Mouse (Mus musculus) heart, adult 2 months (tissue): ENCODE data around the gene Cntln. TPM values are rescaled to one million over a fixed set of nuclear protein-coding genes. Genes with fewer than 3 reads are reported as not detected.

Experiments used
- DNase-seq, 2 experiments: peaks; one replicate each; pipeline ENCODE4 v3.0.0; 2021
- H3K27ac ChIP-seq: fragments of 200-600 bp; 2 replicates; pipeline ENCODE4 v1.8.1; 2022
- H3K27me3 ChIP-seq: fragments of 200-500 bp; 2 replicates; pipeline ENCODE4 v1.6.1; 2012; ENCODE audit warnings: mild to moderate bottlenecking, low read length, inconsistent platforms, mixed read lengths; ENCODE audit not compliant: control insufficient read depth, insufficient read depth
- H3K36me3 ChIP-seq: fragments of 200-500 bp; 2 replicates; pipeline ENCODE4 v1.6.1; 2012; ENCODE audit warnings: low read length, inconsistent platforms; ENCODE audit not compliant: control insufficient read depth, insufficient read depth
- H3K4me1 ChIP-seq: fragments of 200-500 bp; 2 replicates; pipeline ENCODE4 v1.6.1; 2011; ENCODE audit warnings: low read length; ENCODE audit not compliant: control insufficient read depth, insufficient read depth
- H3K4me3 ChIP-seq: fragments of 200-600 bp; 2 replicates; pipeline ENCODE4 v1.8.1; 2022
- H3K79me2 ChIP-seq: fragments of 200-500 bp; replicated peaks from 2 replicates; pipeline ENCODE4 v1.6.1; 2012; ENCODE audit warnings: mild to moderate bottlenecking, inconsistent platforms, low read length, moderate library complexity, mixed read lengths; ENCODE audit not compliant: control insufficient read depth, insufficient read depth
- H3K9ac ChIP-seq: fragments of 200-500 bp; 2 replicates; pipeline ENCODE4 v1.6.1; 2012; ENCODE audit warnings: low read depth, mild to moderate bottlenecking, control low read depth, inconsistent platforms, low read length, mixed read lengths
- CTCF ChIP-seq: fragments of 200-600 bp; IDR thresholded peaks from 2 replicates; pipeline ENCODE4 v1.8.1; 2022; ENCODE audit warnings: antibody characterized with exemption, mild to moderate bottlenecking, moderate library complexity
- EP300 ChIP-seq: fragments of 200-500 bp; IDR thresholded peaks from 2 replicates; pipeline ENCODE4 v1.6.1; 2011; ENCODE audit warnings: low read depth, low read length, control low read depth; ENCODE audit not compliant: insufficient read depth
- POLR2A ChIP-seq: fragments of 200-500 bp; IDR thresholded peaks from 2 replicates; pipeline ENCODE4 v1.6.1; 2011; ENCODE audit warnings: mild to moderate bottlenecking, low read depth, low read length, control low read depth; ENCODE audit not compliant: insufficient read depth
- WGBS: fragments of 180-500 bp; shearing (Covaris S2); methylation state at CpG from one replicate; pipeline ENCODE4 v1.1.7; 2018; 5-methylcytosine and 5-hydroxymethylcytosine counted together
- intact Hi-C: fragments of 180-260 bp; cut with DNase I; formaldehyde crosslinking; loops from one replicate; pipeline ENCODE4 v1.15.1; 2025
- polyA plus RNA-seq: library from polyadenylated mRNA; depleted of rRNA; stranded (reverse); fragments of >200 nt; gene quantifications from 2 replicates; pipeline ENCODE4 v1.2.3, GENCODE M21; 2012
- total RNA-seq, 2 experiments: library from RNA; stranded (reverse); gene quantifications; 2 replicates each; pipeline ENCODE4 v1.2.3; 2021

The Cntln gene
- total and polyA plus RNA-seq, 3 experiments, result 1.3 to 2.7 (median 1.9) TPM

- DNase-seq, result no peak
- no peaks in the 10 kb centered on the region for H3K27me3 ChIP-seq
- WGBS, result 79% methylated on average over 12 of the region's 12 CpGs
- intact Hi-C loops, result no loop called here
- H3K27ac ChIP-seq, result peak overlapping the region; percentile 93
- TF ChIP-seq POLR2A (no peak), EP300 (no peak), CTCF (no peak)
- H3K4me1 ChIP-seq, result peaks cover 1% of the 10 kb centered on the region; the same call in 1 of the 2 replicates
- H3K9ac ChIP-seq, result peak overlapping the region; percentile 43; the same call in 1 of the 2 replicates
- H3K36me3 ChIP-seq, result no peaks in the 10 kb centered on the region
- H3K79me2 ChIP-seq, result no peaks in the 10 kb centered on the region
- peak overlapping the region; percentile 71 for H3K4me3 ChIP-seq
Measured at GRCm38 (mm10) chr4:84883646-84884045, 463 bp upstream of the Cntln start.

- no peak for TF ChIP-seq EP300
- TF ChIP-seq POLR2A, result no peak
- no peak for TF ChIP-seq CTCF
- peaks cover 1% of the 10 kb centered on the region; the same call in 1 of the 2 replicates for H3K4me1 ChIP-seq
- no peaks in the 10 kb centered on the region for H3K27me3 ChIP-seq
- H3K36me3 ChIP-seq, result no peaks in the 10 kb centered on the region
- intact Hi-C loops, result no loop called here
- DNase-seq, result peak; percentile 74 to 78
- 1% methylated on average over 53 of the region's 60 CpGs for WGBS
- H3K9ac ChIP-seq, result peak overlapping the region; percentile 89
- H3K27ac ChIP-seq, result peak overlapping the region; percentile 93
- no peaks in the 10 kb centered on the region for H3K79me2 ChIP-seq
- H3K4me3 ChIP-seq, result peak overlapping the region; percentile 71
Measured at GRCm38 (mm10) chr4:84884539-84885270, 596 bp downstream of the Cntln start.

GRCm38 (mm10) chr4:84885271-84885540, 1.1 kb downstream of the Cntln start:
- DNase-seq, result no peak
- 29% methylated on average over 1 of the region's 1 CpGs for WGBS
- TF ChIP-seq POLR2A (no peak), CTCF (no peak), EP300 (no peak)
- Histone ChIP-seq H3K9ac (no peak overlapping the region; the same call in 1 of the 2 replicates), H3K36me3 (no peaks in the 10 kb centered on the region), H3K27me3 (no peaks in the 10 kb centered on the region), H3K79me2 (no peaks in the 10 kb centered on the region), H3K27ac (peak overlapping the region; percentile 93), H3K4me1 (peaks cover 1% of the 10 kb centered on the region; the same call in 1 of the 2 replicates), H3K4me3 (peak overlapping the region; percentile 71)
- intact Hi-C loops, result no loop called here

GRCm38 (mm10) chr4:84918393-84918792, 34.3 kb downstream of the Cntln start:
- no peak overlapping the region for H3K27ac ChIP-seq

GRCm38 (mm10) chr4:84934342-84934929, 50.3 kb downstream of the Cntln start:
- H3K4me1 ChIP-seq, result no peaks in the 10 kb centered on the region
- 83% methylated on average over 6 of the region's 6 CpGs for WGBS
- H3K27me3 ChIP-seq, result no peaks in the 10 kb centered on the region
- intact Hi-C loops, result no loop called here
- no peaks in the 10 kb centered on the region for H3K36me3 ChIP-seq
- H3K4me3 ChIP-seq, result no peak overlapping the region
- no peak overlapping the region for H3K27ac ChIP-seq
- DNase-seq, result no peak
- no peak for TF ChIP-seq POLR2A
- no peak for TF ChIP-seq EP300
- no peak for TF ChIP-seq CTCF
- no peaks in the 10 kb centered on the region for H3K79me2 ChIP-seq
- no peak overlapping the region for H3K9ac ChIP-seq

More at GRCm38 (mm10) chr4:84918393-84918792, 34.3 kb downstream of the Cntln start:
- Histone ChIP-seq H3K4me1 (no peaks in the 10 kb centered on the region), H3K79me2 (no peaks in the 10 kb centered on the region), H3K36me3 (no peaks in the 10 kb centered on the region), H3K27me3 (no peaks in the 10 kb centered on the region), H3K4me3 (no peak overlapping the region), H3K9ac (no peak overlapping the region)
- DNase-seq, result no peak
- WGBS, result 83% methylated on average over 1 of the region's 1 CpGs
- TF ChIP-seq POLR2A (no peak), CTCF (0 out of 2 replicates have a peak, but pooled peaks have one; percentile 4)
- intact Hi-C loops, result no loop called here

- Histone ChIP-seq H3K4me1 (no peaks in the 10 kb centered on the region), H3K9ac (no peak overlapping the region), H3K27me3 (no peaks in the 10 kb centered on the region), H3K27ac (no peak overlapping the region), H3K36me3 (no peaks in the 10 kb centered on the region), H3K79me2 (no peaks in the 10 kb centered on the region), H3K4me3 (no peak overlapping the region)
- WGBS, result 73% methylated on average over 2 of the region's 2 CpGs
- intact Hi-C loops, result no loop called here
- no peak for DNase-seq
- TF ChIP-seq CTCF (no peak), POLR2A (no peak), EP300 (no peak)
Measured at GRCm38 (mm10) chr4:84942059-84942458, 58.0 kb downstream of the Cntln start.
